Mouse (Mus musculus): ENCODE measurements around the gene Cnih3.

DNA sequence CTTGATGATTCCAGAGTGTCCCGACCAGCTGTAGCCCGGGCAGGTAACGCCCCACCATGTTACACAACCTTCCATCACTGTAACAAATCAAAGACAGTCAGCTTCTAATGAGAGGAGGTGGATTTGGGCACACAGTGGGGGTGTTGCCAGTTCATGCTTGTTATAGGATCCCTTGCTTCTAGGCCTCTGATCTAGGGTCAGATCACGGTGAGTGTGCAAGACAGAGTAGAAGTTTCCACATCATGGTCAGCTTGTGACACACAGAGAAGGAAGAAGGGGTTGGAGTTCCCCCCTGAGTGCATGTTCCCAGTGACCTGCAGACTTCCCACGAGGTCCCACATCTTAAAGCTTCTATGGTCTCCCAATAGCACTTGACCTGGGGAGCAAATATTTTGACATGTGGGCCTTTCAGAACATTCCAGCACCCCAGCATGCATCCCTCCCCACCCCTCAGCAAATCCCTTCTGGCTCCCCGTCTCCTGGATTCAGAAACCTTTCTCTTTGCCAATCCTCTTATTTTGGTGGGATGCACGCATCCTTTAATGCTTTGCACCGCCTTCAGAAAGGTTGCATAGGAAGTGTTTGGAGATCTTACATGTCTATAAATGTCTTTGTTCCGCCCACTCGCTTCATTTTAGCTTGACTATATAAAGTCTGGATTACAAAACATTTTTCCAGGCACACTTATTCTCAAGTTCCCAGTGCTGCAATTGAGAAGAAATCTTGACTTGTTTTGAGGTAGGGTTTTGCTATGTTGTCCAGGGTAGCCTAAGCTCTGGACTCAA lies 24.6 kb upstream of the Cnih3 start:
- TF ChIP-seq CTCF (IDR thresholded peaks at IDR 0.05; ENCODE audit: low read depth) (no peak), EP300 (IDR thresholded peaks at IDR 0.05; ENCODE audit: low read depth) (no peak)
